Mouse (Mus musculus): Measurements from ENCODE around the gene Uhmk1. TPM values are rescaled to one million over a fixed set of nuclear protein-coding genes. Genes with fewer than 3 reads are reported as not detected.
A peak's percentile ranks its signal among the peaks of the same experiment; 100 is the strongest.

The Uhmk1 gene
- polyA plus RNA-seq, 1 experiment, result 9.1 TPM

DNA sequence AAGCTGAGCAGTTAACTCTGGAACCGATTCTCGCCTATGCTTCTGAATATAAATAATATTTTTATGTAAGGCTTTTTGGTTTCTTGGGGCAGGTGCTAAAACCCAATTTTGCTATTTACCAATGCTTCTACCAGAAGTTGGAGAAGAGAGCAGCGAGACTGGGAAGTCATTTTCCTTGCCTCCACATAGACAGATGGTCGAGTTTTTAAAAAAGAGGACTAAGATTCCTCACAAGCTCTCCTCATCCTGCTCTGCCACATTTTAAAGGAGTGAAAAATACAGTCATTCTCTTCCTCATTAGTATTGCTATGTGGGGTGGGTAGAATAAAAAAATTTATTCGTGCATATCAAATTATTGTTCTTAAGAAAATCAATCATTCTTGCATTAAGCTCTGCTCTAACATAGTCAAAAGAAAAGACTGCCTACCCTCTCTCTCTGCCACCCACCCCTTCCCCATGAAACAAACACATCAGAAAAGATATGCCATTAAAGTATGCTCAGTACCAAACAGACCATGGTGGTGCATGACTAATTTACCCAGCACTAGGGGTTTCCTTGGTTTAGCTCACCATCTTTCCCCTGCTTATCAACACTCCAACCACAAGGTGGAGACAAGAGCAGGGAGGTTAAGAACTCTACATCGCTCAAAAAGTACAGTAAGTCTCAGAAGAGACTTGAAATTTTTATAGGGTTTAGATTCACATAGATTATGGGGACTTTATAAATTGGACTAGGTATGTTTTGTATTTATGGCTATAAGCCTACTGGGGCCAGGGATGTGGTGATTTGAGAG lies 3.1 kb upstream of the Uhmk1 start:
- 74% methylated on average over 6 of the region's 6 CpGs for WGBS
- peak in 1 of 2 experiments; percentile 42 for DNase-seq (ENCODE audit: low read depth in 1 of 2, low spot score in 2 of 2)
- TF ChIP-seq POLR2A (IDR thresholded peaks at IDR 0.05; ENCODE audit: low read depth, low read length) (no peak), CTCF (IDR thresholded peaks at IDR 0.05; ENCODE audit: extremely low read depth, insufficient read depth, insufficient read length, insufficient replicate concordance) (no peak)

GRCm38 (mm10) chr1:170215590-170215989 lies 393 bp upstream of the Uhmk1 start:
- Histone ChIP-seq H3K27ac (ENCODE audit: insufficient read depth, low read length) (no peak overlapping the region), H3K36me3 (ENCODE audit: control insufficient read depth, insufficient read depth, low read length) (peaks cover 5% of the 10 kb centered on the region), H3K4me1 (ENCODE audit: control insufficient read depth, insufficient read depth, insufficient read length) (peaks cover 3% of the 10 kb centered on the region; the same call in 1 of the 2 replicates), H3K4me3 (ENCODE audit: extremely low read depth, insufficient read depth, insufficient read length) (peak overlapping the region; percentile 64), H3K27me3 (ENCODE audit: control insufficient read depth, insufficient read depth, low read length) (no peaks in the 10 kb centered on the region)
- no peak for DNase-seq (ENCODE audit: low read depth in 1 of 2, low spot score in 2 of 2)
- 75% methylated on average over 3 of the region's 3 CpGs for WGBS
- TF ChIP-seq POLR2A (IDR thresholded peaks at IDR 0.05; ENCODE audit: low read depth, low read length), result no peak

More for the DNA sequence above, 3.1 kb upstream of the Uhmk1 start:
- Histone ChIP-seq H3K27ac (ENCODE audit: insufficient read depth, low read length) (no peak overlapping the region), H3K4me1 (ENCODE audit: control insufficient read depth, insufficient read depth, insufficient read length) (peaks cover 3% of the 10 kb centered on the region; the same call in 1 of the 2 replicates), H3K4me3 (ENCODE audit: extremely low read depth, insufficient read depth, insufficient read length) (no peak overlapping the region), H3K36me3 (ENCODE audit: control insufficient read depth, insufficient read depth, low read length) (no peaks in the 10 kb centered on the region), H3K27me3 (ENCODE audit: control insufficient read depth, insufficient read depth, low read length) (no peaks in the 10 kb centered on the region; the same call in 1 of the 2 replicates)

GRCm38 (mm10) chr1:170214383-170214756 lies 827 bp downstream of the Uhmk1 start:
- H3K4me1 ChIP-seq (ENCODE audit: control insufficient read depth, insufficient read depth, insufficient read length), result peaks cover 3% of the 10 kb centered on the region; the same call in 1 of the 2 replicates
- H3K4me3 ChIP-seq (ENCODE audit: extremely low read depth, insufficient read depth, insufficient read length), result peak overlapping the region; percentile 64
- no peaks in the 10 kb centered on the region for H3K27me3 ChIP-seq (ENCODE audit: control insufficient read depth, insufficient read depth, low read length)
- TF ChIP-seq POLR2A (IDR thresholded peaks at IDR 0.05; ENCODE audit: low read depth, low read length) (no peak), CTCF (IDR thresholded peaks at IDR 0.05; ENCODE audit: extremely low read depth, insufficient read depth, insufficient read length, insufficient replicate concordance) (no peak)
- no peak for DNase-seq (ENCODE audit: low read depth in 1 of 2, low spot score in 2 of 2)
- H3K27ac ChIP-seq (ENCODE audit: insufficient read depth, low read length), result peak overlapping the region; percentile 84; the same call in 1 of the 2 replicates
- peaks cover 8% of the 10 kb centered on the region for H3K36me3 ChIP-seq (ENCODE audit: control insufficient read depth, insufficient read depth, low read length)
- 31% methylated on average over 7 of the region's 7 CpGs for WGBS

GRCm38 (mm10) chr1:170213181-170213879 lies 1.9 kb downstream of the Uhmk1 start:
- no peaks in the 10 kb centered on the region for H3K27me3 ChIP-seq (ENCODE audit: control insufficient read depth, insufficient read depth, low read length)
- no peak overlapping the region for H3K27ac ChIP-seq (ENCODE audit: insufficient read depth, low read length)
- H3K4me3 ChIP-seq (ENCODE audit: extremely low read depth, insufficient read depth, insufficient read length), result no peak overlapping the region
- TF ChIP-seq CTCF (IDR thresholded peaks at IDR 0.05; ENCODE audit: extremely low read depth, insufficient read depth, insufficient read length, insufficient replicate concordance) (no peak), POLR2A (IDR thresholded peaks at IDR 0.05; ENCODE audit: low read depth, low read length) (no peak)
- WGBS, result 64% methylated on average over 10 of the region's 10 CpGs
- peak in 1 of 2 experiments; percentile 26 for DNase-seq (ENCODE audit: low read depth in 1 of 2, low spot score in 2 of 2)
- peaks cover 11% of the 10 kb centered on the region for H3K36me3 ChIP-seq (ENCODE audit: control insufficient read depth, insufficient read depth, low read length)
- peaks cover 3% of the 10 kb centered on the region; the same call in 1 of the 2 replicates for H3K4me1 ChIP-seq (ENCODE audit: control insufficient read depth, insufficient read depth, insufficient read length)

- Histone ChIP-seq H3K27ac (ENCODE audit: insufficient read depth, low read length) (no peak overlapping the region), H3K4me1 (ENCODE audit: control insufficient read depth, insufficient read depth, insufficient read length) (no peaks in the 10 kb centered on the region), H3K27me3 (ENCODE audit: control insufficient read depth, insufficient read depth, low read length) (no peaks in the 10 kb centered on the region), H3K36me3 (ENCODE audit: control insufficient read depth, insufficient read depth, low read length) (peaks cover 45% of the 10 kb centered on the region), H3K4me3 (ENCODE audit: extremely low read depth, insufficient read depth, insufficient read length) (no peak overlapping the region)
- DNase-seq (ENCODE audit: low read depth in 1 of 2, low spot score in 2 of 2), result no peak
- 97% methylated on average over 6 of the region's 6 CpGs for WGBS
- TF ChIP-seq CTCF (IDR thresholded peaks at IDR 0.05; ENCODE audit: extremely low read depth, insufficient read depth, insufficient read length, insufficient replicate concordance), result no peak
- TF ChIP-seq POLR2A (IDR thresholded peaks at IDR 0.05; ENCODE audit: low read depth, low read length), result no peak
These were observed 8.8 kb downstream of the Uhmk1 start for GRCm38 (mm10) chr1:170206395-170206794.

DNA sequence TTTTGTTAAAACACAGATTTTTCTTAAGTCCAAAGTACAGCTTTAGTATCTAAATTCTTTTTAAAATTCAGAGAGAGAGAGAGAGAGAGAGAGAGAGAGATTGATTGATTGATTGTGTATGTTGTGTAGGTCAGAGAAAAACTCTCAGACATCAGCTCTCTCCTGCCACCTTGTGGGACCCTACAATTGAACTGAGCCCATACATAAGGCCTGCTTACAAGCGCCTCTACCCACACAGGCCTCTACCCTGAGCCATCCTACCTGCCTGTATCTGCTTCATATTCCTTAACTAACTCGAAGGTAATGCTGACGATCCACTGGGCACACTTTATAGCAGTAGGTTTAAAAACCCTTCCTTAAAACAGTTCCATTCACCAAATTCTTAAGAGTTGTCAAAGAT lies 14.8 kb downstream of the Uhmk1 start:
- TF ChIP-seq CTCF (IDR thresholded peaks at IDR 0.05; ENCODE audit: extremely low read depth, insufficient read depth, insufficient read length, insufficient replicate concordance) (peak; percentile 1; the same call in 1 of the 2 replicates), POLR2A (IDR thresholded peaks at IDR 0.05; ENCODE audit: low read depth, low read length) (no peak)
- H3K27me3 ChIP-seq (ENCODE audit: control insufficient read depth, insufficient read depth, low read length), result no peaks in the 10 kb centered on the region
- peaks cover 37% of the 10 kb centered on the region for H3K36me3 ChIP-seq (ENCODE audit: control insufficient read depth, insufficient read depth, low read length)
- WGBS, result 90% methylated on average over 3 of the region's 3 CpGs
- no peak overlapping the region for H3K27ac ChIP-seq (ENCODE audit: insufficient read depth, low read length)
- H3K4me3 ChIP-seq (ENCODE audit: extremely low read depth, insufficient read depth, insufficient read length), result no peak overlapping the region
- DNase-seq (ENCODE audit: low read depth in 1 of 2, low spot score in 2 of 2), result peak in 1 of 2 experiments; percentile 24
- no peaks in the 10 kb centered on the region for H3K4me1 ChIP-seq (ENCODE audit: control insufficient read depth, insufficient read depth, insufficient read length)

Data from spleen, adult 2 months (tissue).